Mouse (Mus musculus) hindbrain, embryonic 15.5 days (tissue): ENCODE results near the gene Tmem262. TPM values are rescaled to one million over a fixed set of nuclear protein-coding genes. Genes with fewer than 3 reads are reported as not detected.

Experiments
- ATAC-seq: fragments of 200-750 bp; cut with Nextera tagmentation; 2 replicates; pipeline ENCODE4 v1.8.0; 2017; ENCODE audit warnings: low read depth, moderate number of reproducible peaks, moderate TSS enrichment; ENCODE audit not compliant: low FRiP score
- H3K27ac ChIP-seq: fragments of 300-500 bp; sonication (generic); replicated peaks from 2 replicates; pipeline ENCODE4 v1.5.1; 2015; ENCODE audit warnings: mild to moderate bottlenecking, inconsistent platforms
- H3K27me3 ChIP-seq: fragments of 300-500 bp; sonication (generic); 2 replicates; pipeline ENCODE4 v1.6.1; 2015; ENCODE audit warnings: control low read depth, inconsistent platforms
- H3K36me3 ChIP-seq: fragments of 300-500 bp; sonication (generic); 2 replicates; pipeline ENCODE4 v1.6.1; 2015; ENCODE audit warnings: control low read depth, inconsistent platforms
- H3K4me1 ChIP-seq: fragments of 300-500 bp; sonication (generic); replicated peaks from 2 replicates; pipeline ENCODE4 v1.6.1; 2015; ENCODE audit warnings: control low read depth, inconsistent platforms
- H3K4me2 ChIP-seq: fragments of 300-500 bp; sonication (generic); 2 replicates; pipeline ENCODE4 v1.6.1; 2015; ENCODE audit warnings: moderate library complexity, mild to moderate bottlenecking, inconsistent platforms
- H3K4me3 ChIP-seq: fragments of 300-500 bp; sonication (generic); 2 replicates; pipeline ENCODE4 v1.5.1; 2015; ENCODE audit warnings: mild to moderate bottlenecking, inconsistent platforms
- H3K9ac ChIP-seq: fragments of 300-500 bp; sonication (generic); 2 replicates; pipeline ENCODE4 v1.6.1; 2015; ENCODE audit warnings: inconsistent platforms
- H3K9me3 ChIP-seq: fragments of 300-500 bp; sonication (generic); 2 replicates; pipeline ENCODE4 v1.6.1; 2016; ENCODE audit warnings: control low read depth, inconsistent platforms
- WGBS: fragments of 180-500 bp; shearing (Covaris S2); methylation state at CpG from one replicate; pipeline ENCODE4 v1.1.7; 2015; 5-methylcytosine and 5-hydroxymethylcytosine counted together
- polyA plus RNA-seq: library from polyadenylated mRNA; unstranded; fragments of >200 nt; fragmentation: Nextera tagmentation; extraction: Ambion mirVana; gene quantifications from 2 replicates; pipeline ENCODE4 v1.2.1, GENCODE M21; 2015

Gene Tmem262
- polyA plus RNA-seq, 1 experiment from 2014 or later = not detected

- H3K4me3 ChIP-seq = peak overlapping the region; percentile 99
- WGBS = 2% methylated on average over 38 of the region's 44 CpGs
- peak overlapping the region; percentile 78 for H3K9ac ChIP-seq
- no peaks in the 10 kb centered on the region for H3K9me3 ChIP-seq
- peak overlapping the region; percentile 98 for H3K4me2 ChIP-seq
- H3K4me1 ChIP-seq = peaks cover 27% of the 10 kb centered on the region
- peak overlapping the region; percentile 99 for H3K27ac ChIP-seq
- H3K27me3 ChIP-seq = no peaks in the 10 kb centered on the region
- ATAC-seq = peak; percentile 4; the same call in 1 of the 2 replicates
- H3K36me3 ChIP-seq = peaks cover 41% of the 10 kb centered on the region
Observed at GRCm38 (mm10) chr19:6047154-6047898, 32.5 kb upstream of the Tmem262 start.

GRCm38 (mm10) chr19:6047899-6048166 lies 32.0 kb upstream of the Tmem262 start:
- H3K4me2 ChIP-seq = peak overlapping the region; percentile 98
- peak overlapping the region; percentile 99 for H3K4me3 ChIP-seq
- no peaks in the 10 kb centered on the region for H3K27me3 ChIP-seq
- H3K27ac ChIP-seq = no peak overlapping the region
- 86% methylated on average over 8 of the region's 8 CpGs for WGBS
- no peak for ATAC-seq
- peak overlapping the region; percentile 78 for H3K9ac ChIP-seq
- peaks cover 46% of the 10 kb centered on the region for H3K36me3 ChIP-seq
- H3K9me3 ChIP-seq = no peaks in the 10 kb centered on the region
- H3K4me1 ChIP-seq = peaks cover 27% of the 10 kb centered on the region

- H3K27ac ChIP-seq = no peak overlapping the region
- H3K9ac ChIP-seq = no peak overlapping the region
- H3K4me3 ChIP-seq = no peak overlapping the region
- peaks cover 27% of the 10 kb centered on the region for H3K4me1 ChIP-seq
- 91% methylated on average over 11 of the region's 11 CpGs for WGBS
- H3K4me2 ChIP-seq = 0 out of 2 replicates have a peak overlapping the region, but pooled peaks have one; percentile 98
- no peaks in the 10 kb centered on the region for H3K9me3 ChIP-seq
- ATAC-seq = no peak
- H3K27me3 ChIP-seq = no peaks in the 10 kb centered on the region
- peaks cover 57% of the 10 kb centered on the region for H3K36me3 ChIP-seq
Observed at GRCm38 (mm10) chr19:6048681-6049410, 31.0 kb upstream of the Tmem262 start.

- Histone ChIP-seq H3K36me3 (peaks cover 69% of the 10 kb centered on the region), H3K27ac (no peak overlapping the region), H3K9me3 (no peaks in the 10 kb centered on the region), H3K4me3 (no peak overlapping the region), H3K27me3 (no peaks in the 10 kb centered on the region), H3K4me2 (no peak overlapping the region), H3K4me1 (peaks cover 26% of the 10 kb centered on the region), H3K9ac (no peak overlapping the region)
- WGBS = 86% methylated on average over 7 of the region's 7 CpGs
- no peak for ATAC-seq
Observed at GRCm38 (mm10) chr19:6052516-6052915, 27.3 kb upstream of the Tmem262 start.

- H3K4me3 ChIP-seq = no peak overlapping the region
- H3K27ac ChIP-seq = no peak overlapping the region
- 88% methylated on average over 5 of the region's 5 CpGs for WGBS
- no peak overlapping the region for H3K9ac ChIP-seq
- peaks cover 58% of the 10 kb centered on the region for H3K36me3 ChIP-seq
- H3K9me3 ChIP-seq = no peaks in the 10 kb centered on the region
- no peak for ATAC-seq
- no peak overlapping the region for H3K4me2 ChIP-seq
- no peaks in the 10 kb centered on the region for H3K27me3 ChIP-seq
- H3K4me1 ChIP-seq = peaks cover 23% of the 10 kb centered on the region
Observed at GRCm38 (mm10) chr19:6054296-6054695, 25.5 kb upstream of the Tmem262 start.

- 60% methylated on average over 4 of the region's 4 CpGs for WGBS
Observed at GRCm38 (mm10) chr19:6056696-6057095, 23.1 kb upstream of the Tmem262 start.

GRCm38 (mm10) chr19:6057313-6058096 lies 22.3 kb upstream of the Tmem262 start, which contains the start of the genes Mrpl49 and Fau:
Gene Mrpl49, minus strand, starts transcription at chr19:6057785.
Gene Fau, plus strand, starts transcription at chr19:6057844.
- Histone ChIP-seq H3K9ac (peak within 1 kb of the TSS; percentile 89), H3K27me3 (no peaks in the 10 kb centered on the region), H3K36me3 (peaks cover 30% of the 10 kb centered on the region), H3K4me2 (peak within 1 kb of the TSS; percentile 88), H3K4me3 (peak within 1 kb of the TSS; percentile 92), H3K27ac (peak within 1 kb of the TSS; percentile 88), H3K9me3 (no peaks in the 10 kb centered on the region), H3K4me1 (peaks cover 37% of the 10 kb centered on the region)
- peak; percentile 90 for ATAC-seq
- under 1% methylated on average over 63 of the region's 63 CpGs for WGBS

More at GRCm38 (mm10) chr19:6056696-6057095, 23.1 kb upstream of the Tmem262 start:
- Histone ChIP-seq H3K4me1 (peaks cover 28% of the 10 kb centered on the region), H3K27me3 (no peaks in the 10 kb centered on the region), H3K9ac (peak overlapping the region; percentile 89), H3K36me3 (peaks cover 38% of the 10 kb centered on the region), H3K4me3 (peak overlapping the region; percentile 92), H3K4me2 (peak overlapping the region; percentile 88), H3K9me3 (no peaks in the 10 kb centered on the region), H3K27ac (no peak overlapping the region)
- no peak for ATAC-seq

- peak overlapping the region; percentile 88; the same call in 1 of the 2 replicates for H3K27ac ChIP-seq
- H3K27me3 ChIP-seq = no peaks in the 10 kb centered on the region
- H3K36me3 ChIP-seq = peaks cover 20% of the 10 kb centered on the region
- ATAC-seq = no peak
- WGBS = 39% methylated on average over 5 of the region's 5 CpGs
- H3K4me1 ChIP-seq = peaks cover 47% of the 10 kb centered on the region
- H3K9ac ChIP-seq = peak overlapping the region; percentile 88
- no peaks in the 10 kb centered on the region for H3K9me3 ChIP-seq
- H3K4me3 ChIP-seq = peak overlapping the region; percentile 92
- peak overlapping the region; percentile 88 for H3K4me2 ChIP-seq
Observed at GRCm38 (mm10) chr19:6058513-6058912, 21.3 kb upstream of the Tmem262 start.

GRCm38 (mm10) chr19:6058966-6059365 lies 20.9 kb upstream of the Tmem262 start:
- Histone ChIP-seq H3K4me3 (peak overlapping the region; percentile 92), H3K4me1 (peaks cover 51% of the 10 kb centered on the region), H3K9me3 (no peaks in the 10 kb centered on the region), H3K9ac (peak overlapping the region; percentile 88), H3K36me3 (peaks cover 15% of the 10 kb centered on the region), H3K27me3 (no peaks in the 10 kb centered on the region), H3K27ac (no peak overlapping the region), H3K4me2 (peak overlapping the region; percentile 88)
- ATAC-seq = no peak
- WGBS = 89% methylated on average over 5 of the region's 5 CpGs

GRCm38 (mm10) chr19:6061021-6061533 lies 18.8 kb upstream of the Tmem262 start, which contains the start of gene Znhit2:
Gene Znhit2, plus strand, starts transcription at chr19:6061192.
- Histone ChIP-seq H3K4me1 (peaks cover 62% of the 10 kb centered on the region), H3K4me3 (peak within 1 kb of the TSS; percentile 93), H3K9me3 (no peaks in the 10 kb centered on the region), H3K27me3 (no peaks in the 10 kb centered on the region), H3K36me3 (peaks cover 4% of the 10 kb centered on the region; the same call in 1 of the 2 replicates), H3K27ac (peak within 1 kb of the TSS; percentile 93), H3K9ac (peak within 1 kb of the TSS; percentile 98), H3K4me2 (peak within 1 kb of the TSS; percentile 99)
- peak; percentile 67 for ATAC-seq
- under 1% methylated on average over 58 of the region's 58 CpGs for WGBS

- Histone ChIP-seq H3K27ac (peak overlapping the region; percentile 93), H3K4me2 (peak overlapping the region; percentile 99), H3K36me3 (peaks cover 4% of the 10 kb centered on the region; the same call in 1 of the 2 replicates), H3K4me3 (peak overlapping the region; percentile 93), H3K9me3 (no peaks in the 10 kb centered on the region), H3K4me1 (peaks cover 62% of the 10 kb centered on the region), H3K27me3 (no peaks in the 10 kb centered on the region), H3K9ac (peak overlapping the region; percentile 98)
- peak; percentile 1; the same call in 1 of the 2 replicates for ATAC-seq
- 1% methylated on average over 44 of the region's 44 CpGs for WGBS
Observed at GRCm38 (mm10) chr19:6061641-6062302, 18.1 kb upstream of the Tmem262 start.
